Mouse (Mus musculus) neutrophil, adult 5-6 weeks (primary cell): ENCODE data around the gene Foxe3. TPM values are rescaled to one million over a fixed set of nuclear protein-coding genes. Genes with fewer than 3 reads are reported as not detected.

ENCODE experiments used
- ATAC-seq: fragments of 151-379, 151-347 bp; 2 replicates; pipeline ENCODE4 v1.8.0; 2017; ENCODE audit warnings: mild to moderate bottlenecking, moderate TSS enrichment; ENCODE audit not compliant: insufficient number of reproducible peaks, poor library complexity, low FRiP score, severe bottlenecking; ENCODE audit errors: extremely low read depth
- total RNA-seq: library from RNA; stranded (forward); fragments of 200-1000 nt; gene quantifications from 2 replicates; pipeline ENCODE4 v1.2.3, GENCODE M21; 2017

Gene Foxe3
- total RNA-seq, 1 experiment from 2014 or later: not detected

DNA sequence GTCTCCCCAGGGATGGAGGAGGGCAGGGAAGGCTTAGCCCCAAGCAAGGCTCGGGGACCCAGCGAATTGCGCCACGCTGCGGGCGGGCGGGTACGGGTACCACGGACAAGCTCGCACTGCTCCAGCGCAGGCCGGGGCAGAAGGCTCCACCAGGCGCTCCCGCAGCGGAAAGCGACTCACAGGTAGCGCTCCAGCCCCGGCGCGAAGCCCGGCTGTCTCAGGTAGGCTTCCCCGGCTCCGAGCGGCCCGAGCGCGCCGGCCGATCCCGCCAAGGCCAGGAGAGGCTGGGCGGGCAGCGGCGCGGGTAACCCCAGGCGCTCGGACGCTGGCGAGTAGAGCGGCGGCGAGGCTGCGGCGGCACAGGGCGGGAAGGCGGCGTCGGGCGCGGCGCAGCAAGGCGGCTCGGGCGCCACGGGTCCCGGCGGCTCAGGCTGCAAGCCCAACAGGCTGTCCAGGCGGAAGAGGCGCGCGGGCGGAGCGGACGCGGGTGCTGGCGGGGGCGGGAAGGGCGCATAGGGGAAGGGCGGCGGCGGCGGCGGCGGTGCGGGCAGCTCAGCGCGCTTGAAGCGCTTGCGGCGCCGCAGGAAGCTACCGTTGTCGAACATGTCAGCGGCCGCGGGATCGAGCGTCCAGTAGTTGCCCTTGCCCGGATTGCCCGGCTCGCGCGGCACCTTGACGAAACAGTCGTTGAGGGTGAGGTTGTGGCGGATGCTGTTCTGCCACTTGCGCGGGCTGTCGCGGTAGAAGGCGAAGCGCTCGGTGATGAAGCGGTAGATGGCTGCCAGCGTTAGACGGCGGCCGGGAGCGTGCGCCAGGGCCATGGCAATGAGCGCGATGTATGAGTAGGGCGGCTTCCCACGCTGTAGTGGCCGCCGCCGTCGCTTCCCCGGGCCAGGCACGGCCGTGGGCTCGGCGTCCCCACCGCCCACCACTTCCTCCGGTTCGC lies 569 bp downstream of the Foxe3 start:
- ATAC-seq: no peak

DNA sequence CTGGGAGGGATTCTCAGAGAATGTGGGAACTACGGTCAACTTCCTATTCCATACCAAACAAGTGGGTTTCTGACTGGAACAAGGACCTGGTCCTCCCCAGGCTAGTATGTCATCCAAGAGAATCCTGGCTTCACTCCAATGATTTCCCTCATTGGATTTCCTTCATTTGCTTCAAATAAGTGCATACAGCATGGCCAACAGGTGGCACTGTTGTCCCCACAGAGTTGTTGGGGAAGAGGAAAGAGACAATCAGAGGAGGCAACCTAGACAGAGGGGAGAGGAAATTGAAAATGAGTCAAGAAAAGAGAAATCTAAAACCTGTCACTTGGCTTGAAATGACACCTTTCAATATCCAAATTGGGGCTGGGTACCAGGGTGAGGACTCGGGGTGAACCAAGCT lies 8.7 kb downstream of the Foxe3 start:
- ATAC-seq: peak; percentile 55

- no peak for ATAC-seq
These were observed 9.8 kb downstream of the Foxe3 start for GRCm38 (mm10) chr4:114916056-114916455.

- ATAC-seq: no peak
These were observed 12.2 kb downstream of the Foxe3 start for GRCm38 (mm10) chr4:114913594-114913962.

DNA sequence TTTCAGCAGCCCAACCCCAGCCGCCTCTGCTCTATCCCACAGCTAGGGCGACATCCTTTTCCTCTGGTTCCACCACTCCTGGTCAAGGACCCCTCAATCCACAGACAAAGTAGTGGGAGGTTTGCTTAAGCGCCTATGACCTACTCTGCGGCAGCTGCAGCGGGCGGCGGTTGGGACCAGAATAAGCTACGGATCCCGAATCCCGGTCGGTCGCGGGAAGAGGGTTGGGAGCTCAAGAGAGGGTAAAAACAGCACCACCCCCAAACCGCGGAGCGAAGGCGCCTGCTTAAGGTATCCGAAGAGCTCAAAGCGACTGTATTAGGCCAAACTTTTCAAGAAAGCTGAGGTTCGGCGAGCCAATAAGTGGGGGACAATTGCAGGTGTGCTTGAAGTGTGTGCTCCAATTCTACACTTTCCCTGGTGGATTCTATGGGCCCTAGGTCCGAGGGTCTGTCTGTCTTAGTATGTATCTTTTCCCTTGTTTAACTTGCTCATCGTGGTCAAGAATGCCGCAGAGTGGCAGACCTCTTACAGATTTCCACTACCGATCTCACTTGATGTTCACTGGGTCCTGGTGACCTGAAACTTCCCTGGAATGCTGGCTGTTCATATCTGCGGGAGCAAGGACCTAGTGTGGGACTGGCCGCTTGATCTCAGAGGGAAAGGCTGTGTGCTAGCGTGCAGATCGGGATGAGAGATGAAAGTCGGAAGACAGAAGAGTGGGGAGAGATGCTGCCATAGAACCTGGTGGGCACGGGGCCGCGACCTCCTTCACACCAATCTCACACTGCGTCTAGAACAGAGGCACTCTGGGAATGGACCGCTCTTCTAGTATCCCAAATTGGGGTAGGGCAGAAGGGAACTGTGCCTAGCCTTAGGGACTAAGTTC lies 12.9 kb downstream of the Foxe3 start:
- no peak for ATAC-seq

GRCm38 (mm10) chr4:114909602-114910484 lies 16.0 kb downstream of the Foxe3 start:
- ATAC-seq: peak; percentile 28; the same call in 1 of the 2 replicates

DNA sequence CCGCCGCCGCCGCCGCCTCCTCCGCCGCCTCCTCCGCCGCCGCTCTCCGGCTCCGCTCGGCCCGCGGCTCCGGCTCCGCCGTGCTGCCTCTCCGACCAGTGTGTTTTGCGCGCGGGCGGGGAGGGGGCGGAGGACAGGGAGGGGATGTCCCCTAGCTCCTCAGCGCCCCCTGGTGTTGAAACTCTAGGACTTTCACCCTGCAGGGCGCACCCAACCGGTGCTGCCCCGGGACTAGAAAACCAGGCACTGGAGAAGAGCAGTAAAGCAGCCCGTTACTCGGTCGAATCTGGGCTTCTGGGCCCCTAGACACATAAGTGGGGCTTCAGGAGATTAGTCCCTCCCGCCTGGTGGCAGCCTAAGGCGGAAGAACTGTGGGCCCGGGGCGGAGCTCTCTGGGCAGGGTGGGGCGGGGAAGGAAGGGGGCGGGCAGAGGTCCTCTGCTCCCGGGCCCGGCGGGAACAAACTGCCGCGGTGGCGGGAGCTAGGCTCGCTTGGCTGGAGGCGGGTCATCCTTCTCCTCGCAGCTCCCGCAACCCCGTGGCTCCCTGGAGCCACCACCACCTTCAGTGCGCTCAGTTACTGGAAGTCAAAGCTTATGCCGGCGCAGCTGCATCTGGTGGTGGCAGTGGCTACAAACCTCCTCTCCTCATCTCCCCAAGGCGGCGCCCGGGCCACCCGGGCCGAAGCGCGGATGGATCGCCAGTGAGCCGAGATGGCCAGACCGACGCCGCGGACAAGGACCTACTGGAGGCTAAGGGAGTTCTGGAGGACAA lies 16.8 kb downstream of the Foxe3 start, which contains the start of gene Foxd2:
Gene Foxd2 (minus strand): TSS at position 45 of the 773 bp plus-strand sequence.
- peak; percentile 89 for ATAC-seq

GRCm38 (mm10) chr4:114907951-114908828 lies 17.6 kb downstream of the Foxe3 start:
- ATAC-seq: peak; percentile 2; the same call in 1 of the 2 replicates

DNA sequence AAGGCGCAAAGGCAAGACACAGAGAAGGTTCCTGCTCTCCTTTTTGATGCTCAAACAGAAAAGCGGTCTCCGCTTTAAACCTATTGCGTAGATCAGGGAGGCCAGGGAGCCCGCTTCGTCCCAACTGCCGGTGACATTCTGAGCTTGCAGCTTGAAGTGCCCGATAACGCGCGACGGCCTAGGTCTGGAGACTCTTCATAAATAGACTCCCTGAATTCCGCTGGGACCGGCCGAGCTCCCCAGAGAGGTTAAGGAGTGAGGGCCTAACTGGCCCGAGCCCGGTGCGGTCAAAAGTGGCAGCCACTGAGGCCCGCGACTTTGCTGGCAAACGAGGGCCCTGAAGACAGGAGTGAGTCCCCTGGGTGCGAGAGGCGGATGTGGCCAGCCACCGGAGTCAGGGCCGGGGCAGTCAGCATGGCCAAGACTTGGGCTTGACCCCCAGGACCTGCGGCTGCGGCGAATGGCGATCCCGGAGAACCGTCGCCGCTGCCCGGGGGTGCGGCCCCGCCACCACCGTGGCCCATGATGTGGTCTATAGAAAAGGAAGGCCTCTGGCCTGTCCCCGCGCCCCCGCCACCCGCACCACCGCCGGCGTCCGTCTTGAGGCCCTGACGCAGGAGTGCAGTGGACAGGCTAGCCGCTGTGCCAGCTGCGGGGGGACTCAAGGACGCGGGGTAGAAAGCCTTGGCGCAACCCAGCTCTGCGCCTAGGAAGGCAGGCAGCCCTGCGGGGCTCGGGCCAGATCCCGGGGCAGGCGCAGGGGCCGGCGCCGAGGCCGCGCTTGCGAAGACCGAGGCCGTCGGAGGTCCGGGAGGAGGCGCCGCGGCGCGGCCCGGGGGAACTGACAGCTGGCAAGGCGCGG lies 18.5 kb downstream of the Foxe3 start:
- no peak for ATAC-seq

DNA sequence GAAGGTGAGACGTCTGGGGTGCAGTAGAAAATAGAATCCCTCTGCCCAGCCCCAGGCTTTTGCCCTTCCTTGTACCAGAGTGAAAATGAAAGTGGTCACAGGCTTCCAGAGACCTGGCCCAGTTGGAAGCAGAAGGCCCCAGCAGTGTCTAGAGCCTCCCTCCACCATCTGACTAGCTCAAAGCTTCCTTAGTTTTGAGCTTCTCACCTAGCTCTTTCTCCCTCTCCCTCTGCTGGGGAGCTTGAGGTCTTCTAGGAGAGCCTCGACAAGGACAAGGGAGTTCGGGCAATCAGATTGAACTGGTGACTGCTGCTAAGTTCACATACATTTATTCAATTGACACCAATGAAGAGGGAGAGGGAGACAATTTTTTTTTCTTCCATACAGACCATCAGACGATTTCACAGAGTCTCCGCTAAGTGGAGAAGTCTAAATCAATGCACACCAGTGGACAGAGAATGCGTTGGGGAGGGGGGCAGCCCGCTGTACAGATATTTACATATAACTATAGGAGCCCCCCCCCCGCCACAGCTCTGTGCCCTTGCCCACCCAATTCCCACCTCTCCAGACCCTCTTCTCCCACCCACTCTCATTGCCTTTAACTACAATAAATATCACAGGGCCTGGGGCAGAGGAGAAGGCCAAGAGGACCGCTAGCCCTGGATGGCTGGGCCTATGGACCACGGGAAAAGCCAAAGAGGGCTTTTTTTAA lies 19.7 kb downstream of the Foxe3 start:
- ATAC-seq: no peak

GRCm38 (mm10) chr4:114905501-114905900 lies 20.3 kb downstream of the Foxe3 start:
- no peak for ATAC-seq

DNA sequence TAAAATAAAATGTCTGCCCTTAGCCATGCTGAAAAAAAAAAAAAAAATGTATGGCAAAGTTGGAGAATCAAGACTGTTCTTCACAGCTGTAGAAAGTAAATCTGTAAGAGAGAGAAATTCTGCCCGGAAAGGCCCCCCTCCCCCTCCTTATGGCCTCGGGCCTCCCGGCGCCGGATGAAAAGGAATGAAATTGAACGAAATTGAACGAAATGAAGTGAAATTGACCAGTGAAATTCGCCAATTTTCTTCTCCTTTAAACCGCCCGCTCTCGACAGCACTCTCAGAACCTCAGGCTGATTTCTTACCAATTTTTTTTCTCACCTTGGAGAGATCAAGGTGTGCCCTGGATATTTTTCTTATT lies 22.4 kb downstream of the Foxe3 start:
- no peak for ATAC-seq

GRCm38 (mm10) chr4:114902641-114903421 lies 23.0 kb downstream of the Foxe3 start:
- no peak for ATAC-seq

- ATAC-seq: no peak
These were observed 24.0 kb downstream of the Foxe3 start for GRCm38 (mm10) chr4:114901643-114902351.
